Mouse (Mus musculus) adrenal gland, postnatal 36 days (tissue): ENCODE data around the gene Ltb4r2. TPM values are rescaled to one million over a fixed set of nuclear protein-coding genes. Genes with fewer than 3 reads are reported as not detected.

Experiments used
- DNase-seq, 2 experiments: peaks; one replicate each; pipeline ENCODE4 v3.0.0; 2021; ENCODE audit warnings: mixed read lengths in 1 of 2
- long read RNA-seq, 2 experiments: library from polyadenylated mRNA; stranded (forward); transcript quantifications; one replicate each; pipeline ENCODE4 v2.0.0; 2021; ENCODE audit warnings: borderline sequencing depth in 2 of 2
- total RNA-seq, 2 experiments: library from RNA; stranded (reverse); gene quantifications; 2 replicates each; pipeline ENCODE4 v1.2.3; 2021

Ltb4r2 gene
- not detected for total RNA-seq
- long read RNA-seq, experiment 1 = 0 reads
- long read RNA-seq, experiment 2 = 0 reads

- no peak for DNase-seq
Measured at GRCm38 (mm10) chr14:55761163-55761562, at the start of gene Ltb4r2. TSS of gene Ltb4r2 (plus strand) at chr14:55761428.

DNA sequence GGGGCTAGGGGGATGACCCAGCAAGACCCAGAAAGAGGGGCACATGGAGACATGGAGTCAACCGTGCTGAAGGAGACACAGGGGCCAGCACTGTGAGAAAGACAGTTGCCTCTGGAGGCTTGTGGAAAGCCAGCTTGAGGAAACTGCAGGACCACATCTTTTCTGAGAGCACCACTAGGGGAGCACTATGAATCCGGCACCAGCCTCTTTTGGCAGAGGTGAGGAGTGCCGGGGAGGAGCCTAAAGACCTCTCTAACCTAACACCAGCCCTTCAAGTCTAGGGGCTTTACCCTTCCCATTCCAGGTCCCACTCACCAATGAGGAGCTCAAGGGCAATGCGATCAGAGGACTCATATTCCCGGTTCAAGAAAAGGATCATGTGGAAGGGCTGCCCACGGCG, 49.4 kb upstream of the Ltb4r2 start:
- DNase-seq = no peak

GRCm38 (mm10) chr14:55713007-55713728, 48.1 kb upstream of the Ltb4r2 start:
- DNase-seq = peak; percentile 15 to 42

DNA sequence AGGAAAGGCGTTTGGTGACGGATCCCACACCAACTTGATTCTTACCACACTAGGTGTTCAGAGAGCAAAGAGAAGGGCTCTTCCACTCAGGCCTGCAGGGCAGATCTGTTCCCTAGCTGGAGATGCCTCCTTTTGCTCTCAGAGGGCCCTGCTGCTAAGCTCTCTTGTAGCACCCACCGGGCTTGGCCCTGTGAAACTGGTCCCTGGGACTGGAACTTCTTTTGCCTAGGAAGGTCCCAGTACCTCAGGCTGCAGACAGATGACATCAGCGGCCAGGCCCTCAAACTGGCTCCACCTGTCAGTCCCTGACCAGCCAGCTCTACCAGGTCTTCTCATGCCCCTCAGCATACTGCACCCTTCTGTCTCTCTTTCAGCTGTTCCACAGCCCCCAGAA, 47.5 kb upstream of the Ltb4r2 start, which contains the start of gene Tgm1:
Gene Tgm1, minus strand, starts transcription at position 198 of the 394 bp plus-strand sequence.
- no peak for DNase-seq

DNA sequence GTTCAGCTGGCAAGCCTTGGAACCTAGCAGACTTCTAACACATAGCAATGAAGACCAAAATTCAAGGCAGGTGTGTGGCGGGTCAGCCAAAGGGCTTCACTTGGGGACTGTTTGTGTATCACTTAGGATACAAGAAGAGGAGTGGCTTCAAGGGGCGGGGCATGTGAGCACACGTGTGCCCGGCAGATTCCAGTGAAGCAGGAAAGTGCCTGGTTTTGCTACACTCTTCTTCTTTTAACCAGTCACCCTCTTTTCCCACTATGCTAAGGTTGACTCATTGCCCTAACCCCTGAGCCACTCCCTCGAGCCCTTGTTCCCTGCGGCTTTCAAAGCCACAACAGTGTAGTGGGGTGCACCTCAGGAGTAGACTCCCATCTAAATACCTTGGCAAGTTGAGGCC, 46.3 kb upstream of the Ltb4r2 start:
- no peak for DNase-seq

DNA sequence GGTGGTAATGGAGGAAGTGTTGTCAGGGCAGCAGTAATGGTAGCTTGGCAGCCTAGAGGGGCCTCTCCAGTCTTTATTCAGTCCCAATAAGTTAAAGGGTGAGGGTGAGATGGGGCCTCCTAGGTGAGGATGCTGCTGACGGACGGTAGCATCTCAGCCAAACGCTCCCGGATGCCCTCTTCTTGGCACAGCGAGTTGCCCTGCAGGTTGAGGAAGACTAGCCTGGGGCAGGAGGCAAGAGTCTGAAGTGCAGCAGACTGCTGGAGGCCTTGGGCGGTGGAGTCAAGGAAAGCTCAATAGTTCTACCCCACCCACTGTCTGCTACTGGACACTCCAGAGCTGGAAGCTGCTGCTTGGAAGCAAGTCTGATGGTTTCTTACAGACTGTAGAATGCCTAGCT, 45.0 kb upstream of the Ltb4r2 start:
- no peak for DNase-seq

DNA sequence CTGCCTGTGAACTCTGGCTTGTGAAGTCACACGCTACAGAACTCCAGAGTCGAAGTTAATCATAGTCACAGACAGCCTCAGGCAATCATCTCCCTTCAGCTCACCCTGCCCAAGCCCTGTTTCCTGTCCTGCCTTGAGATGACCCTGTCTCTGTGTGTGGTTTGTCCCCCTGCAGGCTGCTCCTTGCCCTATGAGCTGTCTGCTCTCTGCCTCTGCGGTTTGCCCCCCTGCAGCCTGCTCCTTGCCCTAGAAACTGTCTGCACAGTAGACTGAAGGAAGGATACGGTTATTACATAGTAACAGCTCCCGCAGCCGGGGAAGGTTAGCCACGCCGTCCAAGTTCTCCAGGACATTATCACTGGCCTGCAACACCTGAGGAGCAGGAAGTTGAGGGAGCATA, 44.3 kb upstream of the Ltb4r2 start:
- DNase-seq = no peak

GRCm38 (mm10) chr14:55719737-55720136, 41.5 kb upstream of the Ltb4r2 start:
- no peak for DNase-seq

DNA sequence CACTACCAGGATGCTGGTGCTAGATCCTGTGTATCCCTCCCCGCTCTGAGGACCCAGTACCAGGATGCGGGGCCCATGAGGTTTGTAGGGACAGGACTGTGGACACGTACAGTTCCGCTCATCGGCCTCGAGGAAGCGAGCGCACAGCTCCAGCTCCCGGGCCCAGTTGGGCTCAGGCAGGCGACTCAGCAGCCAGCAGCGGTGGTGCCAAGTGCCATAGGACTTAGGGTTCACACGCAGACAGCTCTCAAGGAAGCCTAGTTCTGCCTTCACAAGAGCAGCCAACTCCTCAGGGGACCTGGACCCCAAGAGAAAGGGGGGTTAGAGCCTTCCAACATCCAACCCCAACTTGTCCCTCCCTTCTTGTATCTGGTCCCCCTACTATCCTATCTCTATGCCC, 40.6 kb upstream of the Ltb4r2 start:
- no peak for DNase-seq

- DNase-seq = no peak
Measured at GRCm38 (mm10) chr14:55721076-55721475, 40.2 kb upstream of the Ltb4r2 start.

GRCm38 (mm10) chr14:55721700-55722437, 39.4 kb upstream of the Ltb4r2 start, which contains the start of gene Rabggta:
TSS of gene Rabggta (minus strand) at chr14:55722263.
- peak; percentile 94 to 97 for DNase-seq

GRCm38 (mm10) chr14:55722438-55722945, 38.7 kb upstream of the Ltb4r2 start:
- no peak for DNase-seq

DNA sequence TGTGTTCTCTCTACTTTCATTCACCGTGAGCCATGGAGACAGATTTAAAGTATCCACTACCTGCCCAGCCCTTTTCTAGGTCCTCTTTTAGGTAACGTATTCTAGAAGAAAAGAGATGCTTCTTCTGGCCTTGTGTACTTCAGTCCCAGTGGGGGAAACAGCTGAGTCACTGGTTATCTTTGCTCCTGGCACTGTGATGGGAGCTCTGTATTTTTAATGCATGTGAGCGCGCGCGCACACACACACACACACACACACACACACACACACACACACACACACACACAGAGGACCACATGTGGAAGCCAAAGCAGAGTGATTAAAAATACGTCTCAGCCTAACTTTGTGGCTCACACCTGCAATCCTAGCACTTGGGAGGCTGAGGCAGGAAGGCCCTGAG, 37.8 kb upstream of the Ltb4r2 start:
- DNase-seq = no peak

DNA sequence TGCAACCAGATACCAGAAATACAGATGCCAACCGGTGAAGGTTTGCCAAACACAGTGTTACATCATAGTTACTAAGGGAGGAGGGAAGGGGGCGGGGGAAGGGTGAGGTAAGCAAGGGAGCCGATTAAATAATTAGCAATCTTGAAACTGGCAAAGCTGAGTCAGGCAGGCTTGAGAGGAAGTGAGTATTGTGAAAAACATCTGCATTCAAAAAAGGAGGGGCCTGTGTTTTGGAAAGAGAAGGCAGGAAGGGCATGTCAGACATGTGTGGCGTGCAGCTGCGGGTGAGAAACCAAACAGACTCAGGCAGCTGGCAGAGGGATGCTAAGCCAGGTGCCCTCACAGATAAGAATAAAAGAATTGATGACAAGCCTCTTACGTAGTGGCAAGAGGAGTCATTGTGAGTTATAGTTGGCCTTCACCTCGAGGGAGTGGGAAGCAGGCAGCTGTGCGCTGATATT, 36.8 kb upstream of the Ltb4r2 start:
- peak; percentile 50 to 70 for DNase-seq

- no peak for DNase-seq
Measured at GRCm38 (mm10) chr14:55726261-55726660, 35.0 kb upstream of the Ltb4r2 start.

DNA sequence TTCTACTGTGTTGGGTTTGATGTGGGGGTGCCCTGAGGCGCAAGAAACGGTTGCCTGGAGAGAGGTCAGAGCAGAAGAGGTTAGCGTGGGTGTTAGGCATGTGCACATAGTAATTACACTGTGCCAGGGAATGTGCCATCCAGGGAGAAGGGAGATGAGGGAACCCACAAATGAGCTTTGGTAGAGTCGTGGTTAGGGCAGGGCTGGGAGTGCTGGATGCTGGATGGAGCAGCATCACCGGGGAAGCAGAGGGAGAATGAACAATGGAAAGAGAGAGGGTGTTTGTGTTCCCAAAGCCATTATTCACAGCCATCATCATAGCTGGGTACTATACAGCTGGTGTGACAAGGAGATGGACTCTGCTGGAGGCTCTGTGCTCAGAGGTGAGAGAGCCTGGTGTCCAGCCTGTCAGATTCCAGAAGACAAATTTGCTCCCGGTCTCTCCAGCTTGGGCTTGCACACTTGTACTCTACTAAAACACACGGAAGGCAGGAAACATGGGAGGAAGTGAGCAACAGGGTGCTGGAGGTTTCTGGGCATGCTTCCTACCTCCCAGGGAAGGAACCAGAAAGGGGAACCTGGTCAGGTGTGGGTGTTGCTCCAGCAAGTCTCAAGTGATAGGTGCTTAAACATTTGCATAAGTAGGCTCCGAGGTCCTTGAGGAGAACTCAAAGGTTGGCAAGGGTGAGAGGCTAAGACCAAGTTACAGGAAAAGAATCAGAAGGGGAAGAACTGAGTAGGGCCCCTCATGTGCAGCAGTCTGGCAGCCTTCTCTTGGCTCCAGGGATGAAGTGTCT, 33.1 kb upstream of the Ltb4r2 start:
- DNase-seq = no peak

GRCm38 (mm10) chr14:55730116-55730515, 31.1 kb upstream of the Ltb4r2 start:
- no peak for DNase-seq

GRCm38 (mm10) chr14:55730531-55731032, 30.6 kb upstream of the Ltb4r2 start:
- DNase-seq = no peak

- no peak for DNase-seq
Measured at GRCm38 (mm10) chr14:55733889-55734288, 27.3 kb upstream of the Ltb4r2 start.

DNA sequence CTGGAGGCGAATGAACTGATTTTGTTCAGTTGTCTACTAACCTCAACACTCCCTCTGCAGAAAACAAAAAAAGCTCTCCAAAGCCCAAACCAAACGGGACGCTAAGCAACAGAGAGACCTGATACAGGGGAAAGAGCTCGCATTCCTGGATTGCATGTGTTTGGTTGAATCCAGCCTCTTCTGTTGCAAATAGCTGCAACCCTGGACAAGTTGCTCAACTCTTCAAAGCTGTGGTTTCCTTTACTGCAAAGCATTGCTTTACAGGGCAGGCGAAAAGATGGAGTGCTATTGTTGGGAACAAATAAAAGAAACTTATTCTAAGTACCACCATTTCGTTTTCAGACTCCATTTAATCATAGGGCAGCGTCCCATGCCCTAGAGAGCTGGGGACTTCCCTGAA, 26.4 kb upstream of the Ltb4r2 start:
- no peak for DNase-seq

- no peak for DNase-seq
Measured at GRCm38 (mm10) chr14:55735334-55735733, 25.9 kb upstream of the Ltb4r2 start.

DNA sequence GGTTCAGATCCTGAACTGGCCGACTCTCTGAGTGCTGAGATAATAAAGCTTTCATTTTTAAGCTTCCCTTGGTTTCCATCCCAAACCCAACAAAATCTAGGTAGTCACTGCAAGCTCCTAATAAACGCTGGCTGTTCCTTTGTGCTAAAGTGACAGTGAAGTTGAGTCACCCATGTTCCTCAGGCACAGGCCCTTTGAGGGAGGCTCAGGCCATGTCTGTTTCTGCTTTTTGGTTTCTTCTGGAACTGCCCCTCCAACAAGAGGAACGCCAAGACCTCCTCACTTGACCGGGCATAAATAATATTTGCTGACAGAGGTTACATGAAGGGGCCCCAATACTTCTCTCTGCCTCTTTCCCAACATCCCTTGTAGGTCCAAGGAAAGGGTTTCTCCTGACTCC, 25.5 kb upstream of the Ltb4r2 start:
- DNase-seq = no peak
